Mouse (Mus musculus) adrenal gland, adult 2 months (tissue): ENCODE results near the gene Kndc1. TPM values are rescaled to one million over a fixed set of nuclear protein-coding genes. Genes with fewer than 3 reads are reported as not detected.

Source experiments
- DNase-seq: peaks from one replicate; pipeline ENCODE4 v3.0.0; 2021
- polyA plus RNA-seq: library from polyadenylated mRNA; depleted of rRNA; stranded (reverse); fragments of >200 nt; gene quantifications from 2 replicates; pipeline ENCODE4 v1.2.3, GENCODE M21; 2012
- total RNA-seq, 2 experiments: library from RNA; stranded (reverse); gene quantifications; 2 replicates each; pipeline ENCODE4 v1.2.3; 2021

Gene Kndc1
- total and polyA plus RNA-seq, 3 experiments, result 0.53 to 0.66 (median 0.59) TPM

- DNase-seq, result no peak
These were observed 10.8 kb downstream of the Kndc1 start for GRCm38 (mm10) chr7:139905261-139905660.

DNA sequence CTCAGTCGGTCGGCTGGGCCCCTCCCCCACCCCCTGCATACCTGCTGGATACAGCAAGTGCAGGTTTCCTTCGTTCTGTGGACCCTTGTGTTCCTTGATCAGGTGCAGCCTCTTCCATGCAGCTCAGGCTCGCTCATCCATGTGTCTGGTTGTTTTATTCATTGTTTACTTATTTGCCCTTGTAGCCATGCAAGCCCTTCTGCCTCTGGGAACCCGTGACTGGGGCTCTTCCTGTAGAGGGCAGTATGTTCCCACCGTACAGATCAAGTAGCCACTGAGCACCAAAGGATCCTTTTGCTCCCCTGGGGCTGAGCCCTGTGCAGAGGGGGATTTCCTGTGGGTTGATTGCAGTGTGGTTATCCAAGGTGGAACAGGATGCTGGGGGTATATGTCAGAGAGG lies 11.2 kb downstream of the Kndc1 start:
- peak; percentile 45 for DNase-seq

- DNase-seq, result no peak
These were observed 13.7 kb downstream of the Kndc1 start for GRCm38 (mm10) chr7:139908176-139908575.

DNA sequence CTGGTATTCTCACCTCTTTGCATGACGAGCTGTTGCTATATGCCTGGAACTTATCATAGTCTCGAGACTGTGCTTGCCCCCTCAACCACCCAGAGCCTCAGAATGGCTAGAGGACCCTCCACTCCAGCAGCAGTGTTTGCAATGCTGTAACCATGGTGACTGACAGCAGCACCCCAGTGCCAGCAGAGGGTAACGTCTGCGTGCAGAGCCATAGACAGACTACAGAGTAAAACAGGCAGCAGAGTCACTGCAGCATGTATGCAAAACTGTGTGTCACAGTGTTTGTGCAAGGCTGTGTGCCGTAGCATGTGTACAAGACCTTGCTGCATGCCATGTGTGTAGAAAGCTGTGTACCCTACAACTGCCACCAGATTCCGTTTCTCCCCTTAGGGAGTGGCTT lies 15.0 kb downstream of the Kndc1 start:
- DNase-seq, result no peak

DNA sequence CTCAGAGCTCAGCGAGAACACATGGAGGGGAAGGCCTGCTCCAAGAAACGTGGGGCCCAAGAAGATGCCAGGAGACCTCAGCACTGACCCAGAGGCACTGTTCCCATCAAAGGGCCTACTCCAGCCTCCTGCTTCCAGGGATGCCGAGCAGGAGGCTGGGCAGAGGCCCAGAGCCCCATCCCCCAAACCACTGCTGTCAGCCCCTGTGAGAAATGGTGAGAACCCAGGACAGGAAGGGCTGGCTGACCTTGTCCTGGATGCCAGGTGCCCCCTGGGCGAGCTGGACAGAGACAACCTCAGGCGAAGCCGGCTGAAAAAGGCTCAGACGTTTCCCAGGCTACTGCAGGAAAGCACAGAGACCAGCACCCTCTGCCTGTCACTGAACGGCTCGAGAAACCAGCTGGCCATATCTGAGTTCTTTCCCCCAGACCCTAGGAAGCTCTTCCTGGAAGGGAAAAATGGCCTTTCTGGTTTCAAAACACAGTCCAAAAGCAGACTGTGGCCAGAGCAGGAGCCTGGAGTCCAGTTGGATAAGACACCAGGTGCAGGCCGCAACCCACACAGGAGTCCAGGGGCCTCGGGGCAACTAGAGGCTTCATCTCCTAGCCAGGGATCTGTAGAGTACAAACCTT lies 15.8 kb downstream of the Kndc1 start:
- DNase-seq, result no peak

DNA sequence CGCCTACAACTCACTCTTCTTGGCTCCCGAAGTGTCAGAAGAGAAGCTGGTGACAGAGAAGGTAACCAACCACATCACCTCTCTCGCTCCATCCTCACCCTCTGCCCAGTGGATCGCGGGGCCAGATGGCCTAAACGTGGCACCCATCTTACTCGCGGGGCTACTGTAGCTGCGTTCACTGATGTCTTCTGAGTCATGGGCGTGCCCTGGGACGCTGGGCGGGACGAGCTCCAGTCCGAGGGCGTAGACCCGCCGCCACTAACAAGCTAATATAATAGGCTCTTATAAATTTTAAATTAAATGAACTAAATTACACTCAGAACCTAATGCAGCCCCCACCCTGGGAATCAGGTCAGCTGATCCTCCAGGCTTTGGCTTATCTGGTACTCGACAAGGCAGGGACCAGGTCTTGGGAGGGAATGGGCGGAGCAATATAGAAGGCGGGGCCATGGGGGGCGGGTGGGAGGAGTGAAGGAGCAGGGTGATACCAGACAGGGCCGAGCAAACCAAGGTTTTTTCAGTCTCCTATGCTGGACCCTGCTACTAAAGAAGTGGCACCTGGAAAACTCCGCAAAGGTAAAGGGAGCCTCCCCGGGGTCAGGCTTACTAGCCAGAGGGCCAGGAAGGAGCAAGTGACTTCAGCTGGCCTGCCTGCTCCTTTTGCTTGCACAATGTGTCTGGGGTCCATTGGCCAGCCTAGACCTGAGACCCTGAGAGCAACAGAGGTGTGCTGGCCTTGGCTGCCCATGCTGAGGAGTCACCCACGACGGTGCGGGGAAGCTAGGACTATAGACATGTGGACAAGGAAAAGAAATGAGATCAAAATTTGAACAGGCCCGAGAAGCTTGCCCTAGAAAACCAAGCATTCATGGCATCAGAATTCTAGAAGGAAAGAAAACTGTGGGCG lies 19.9 kb downstream of the Kndc1 start:
- DNase-seq, result peak; percentile 15

- DNase-seq, result no peak
These were observed 21.3 kb downstream of the Kndc1 start for GRCm38 (mm10) chr7:139915646-139916257.

- DNase-seq, result no peak
These were observed 21.8 kb downstream of the Kndc1 start for GRCm38 (mm10) chr7:139916345-139916744.

DNA sequence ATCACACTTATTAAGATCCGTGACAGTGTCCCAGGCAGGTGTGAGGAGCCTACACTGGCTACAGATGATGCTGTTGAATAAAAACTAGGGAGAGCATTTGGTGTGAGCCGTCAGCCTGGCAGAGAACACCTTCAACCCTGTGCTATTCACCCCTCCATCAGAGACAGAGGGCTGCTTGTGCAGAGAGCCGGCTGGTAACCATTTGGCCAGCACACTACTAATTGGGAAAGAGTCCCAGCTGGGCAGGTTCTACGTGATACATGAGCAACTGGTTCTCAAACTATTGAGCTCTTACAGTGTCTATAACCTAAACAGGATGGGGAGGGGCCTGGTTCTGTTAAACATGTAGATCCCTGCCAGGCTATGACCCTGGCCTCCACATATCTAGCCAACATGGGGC lies 23.8 kb downstream of the Kndc1 start:
- no peak for DNase-seq

GRCm38 (mm10) chr7:139930732-139931131 lies 36.2 kb downstream of the Kndc1 start:
- peak; percentile 51 for DNase-seq

DNA sequence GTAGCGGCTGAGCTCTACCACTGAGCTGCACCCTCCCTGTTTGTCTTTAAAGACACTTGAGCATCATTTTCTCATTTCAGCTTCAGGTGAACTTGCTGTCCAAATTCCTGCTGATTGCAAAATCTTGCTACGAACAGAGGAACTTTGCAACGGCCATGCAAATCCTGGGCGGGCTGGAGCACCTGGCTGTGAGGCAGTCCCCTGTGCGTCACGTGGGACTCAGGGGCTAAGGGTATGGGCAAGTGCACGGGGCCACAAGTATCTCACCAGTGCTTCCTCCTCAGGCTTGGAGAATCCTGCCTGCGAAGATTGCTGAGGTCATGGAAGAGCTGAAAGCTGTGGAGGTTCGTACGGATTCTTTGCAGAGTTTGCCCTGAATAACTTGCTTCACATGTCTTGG lies 42.2 kb downstream of the Kndc1 start:
- DNase-seq, result no peak

DNA sequence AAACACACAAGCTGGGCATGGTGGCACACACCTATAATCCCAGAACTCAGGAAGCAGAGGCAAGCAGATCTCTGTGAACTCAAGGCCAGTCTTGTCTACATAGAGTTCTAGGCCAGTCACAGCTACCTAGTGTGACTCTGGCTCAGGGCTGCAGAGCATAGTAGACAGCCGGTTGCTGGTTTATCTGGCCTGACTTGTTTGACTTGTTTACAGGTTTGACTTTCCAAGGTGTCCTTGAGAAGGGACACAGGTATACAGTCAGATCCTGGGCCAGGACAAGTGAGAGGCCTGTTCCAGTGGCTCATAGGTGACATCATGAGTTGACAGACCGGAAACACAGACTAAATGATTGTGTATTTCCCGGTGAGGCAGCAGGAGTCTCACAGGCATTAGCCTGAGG lies 42.6 kb downstream of the Kndc1 start:
- no peak for DNase-seq

DNA sequence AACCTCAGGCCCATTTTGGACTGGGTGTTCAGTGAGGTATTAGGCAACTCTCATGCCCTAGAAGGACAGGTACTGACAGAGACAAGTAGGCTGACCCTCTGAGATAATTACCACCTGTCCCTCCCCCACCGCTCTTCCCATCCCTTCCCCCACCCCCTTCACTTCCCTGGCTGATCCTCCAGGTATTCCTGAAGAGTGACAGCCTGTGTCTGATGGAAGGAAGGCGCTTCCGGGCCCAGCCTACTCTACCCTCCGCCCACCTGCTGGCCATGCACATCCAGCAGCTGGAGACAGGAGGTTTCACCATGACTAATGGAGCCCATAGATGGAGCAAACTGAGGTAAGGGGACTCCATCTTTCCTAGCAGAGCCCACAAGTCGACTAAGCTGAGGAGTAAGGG lies 43.3 kb downstream of the Kndc1 start:
- DNase-seq, result no peak

GRCm38 (mm10) chr7:139940476-139941209 lies 46.1 kb downstream of the Kndc1 start:
- no peak for DNase-seq

DNA sequence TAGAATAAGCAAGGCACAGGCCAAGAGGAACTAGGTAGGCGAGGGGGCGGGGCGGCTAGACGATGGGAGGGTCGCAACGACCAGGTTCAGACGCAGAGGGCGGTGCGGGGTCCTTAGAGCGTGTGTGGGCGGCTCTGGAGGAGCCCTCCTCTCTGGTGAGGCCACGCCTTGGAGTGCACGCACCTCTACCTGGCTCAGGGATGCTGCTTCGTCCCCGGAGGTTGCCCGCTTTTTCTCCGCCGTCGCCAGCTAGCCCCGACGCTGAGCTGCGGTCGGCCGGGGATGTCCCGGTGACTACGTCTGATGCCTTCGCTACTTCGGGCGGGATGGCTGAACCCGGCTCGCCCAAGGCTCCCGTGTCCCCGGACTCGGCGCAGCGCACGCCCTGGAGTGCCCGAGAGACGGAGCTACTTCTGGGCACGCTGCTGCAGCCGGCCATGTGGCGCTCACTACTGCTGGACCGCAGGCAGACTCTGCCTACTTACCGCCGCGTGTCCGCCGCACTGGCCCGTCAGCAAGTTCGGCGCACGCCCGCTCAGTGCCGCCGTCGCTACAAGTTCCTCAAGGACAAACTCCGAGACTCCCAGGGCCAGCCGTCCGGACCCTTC lies 49.3 kb downstream of the Kndc1 start, which contains the start of gene Utf1:
Gene Utf1, plus strand, starts transcription at position 116 of the 608 bp plus-strand sequence.
- DNase-seq, result peak; percentile 67

DNA sequence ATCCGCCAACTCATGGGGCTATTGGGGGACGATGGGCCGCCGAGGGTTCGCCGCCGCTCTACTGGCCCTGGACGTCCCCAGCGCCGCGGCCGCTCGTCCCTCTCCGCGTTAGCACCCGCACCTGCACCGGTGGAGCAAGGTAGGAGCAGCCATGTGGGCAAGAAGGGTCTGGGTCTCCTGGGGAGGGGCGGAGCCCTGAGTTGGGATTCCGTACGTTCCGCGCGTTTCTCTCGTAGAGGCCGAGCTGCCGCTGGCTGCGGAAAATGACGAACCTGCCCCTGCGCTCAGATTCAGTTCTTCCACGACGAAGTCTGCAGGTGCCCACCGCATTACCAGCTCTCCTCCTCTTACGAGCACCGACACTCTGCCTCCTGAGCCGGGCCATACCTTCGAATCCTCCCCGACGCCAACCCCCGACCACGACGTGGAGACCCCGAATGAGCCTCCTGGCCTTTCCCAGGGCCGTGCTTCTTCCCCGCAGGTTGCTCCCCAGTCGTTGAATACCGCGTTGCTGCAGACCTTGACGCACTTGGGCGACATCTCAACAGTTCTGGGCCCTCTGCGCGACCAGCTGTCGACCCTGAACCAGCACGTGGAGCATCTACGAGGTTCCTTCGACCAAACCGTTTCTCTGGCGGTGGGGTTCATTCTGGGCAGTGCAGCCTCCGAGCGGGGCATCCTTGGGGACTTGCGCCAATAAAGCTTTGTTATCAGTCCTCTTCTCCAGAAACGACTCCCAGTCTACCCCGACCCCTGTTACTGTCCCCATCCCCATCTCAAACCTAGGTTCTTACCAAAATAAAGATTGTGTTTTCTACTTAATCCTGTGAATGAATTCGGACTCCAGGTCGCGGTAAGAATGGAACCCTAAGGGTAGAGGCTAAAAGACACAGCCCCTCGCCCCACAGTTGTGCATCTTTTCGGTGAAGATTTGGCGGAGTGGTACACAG lies 50.1 kb downstream of the Kndc1 start:
- DNase-seq, result no peak

DNA sequence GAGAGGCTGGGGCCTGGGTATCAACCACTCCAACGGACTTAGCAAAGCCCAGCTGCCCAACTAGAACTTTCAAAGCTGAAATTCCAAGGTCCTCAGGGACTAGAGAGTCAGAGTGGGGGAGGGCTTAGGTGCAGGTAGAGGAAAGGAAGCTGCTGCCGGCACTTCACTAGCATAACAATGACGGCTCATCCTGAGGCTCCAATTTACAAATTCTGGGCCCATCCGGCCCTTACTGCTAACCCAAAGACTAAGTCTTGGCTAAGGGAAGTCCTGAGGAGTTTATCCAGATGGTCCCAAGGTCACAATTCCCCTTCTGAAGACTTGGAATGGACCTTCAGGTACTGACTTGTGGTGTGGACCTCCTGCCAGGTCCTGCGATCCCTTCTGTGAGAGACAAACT lies 51.0 kb downstream of the Kndc1 start:
- DNase-seq, result no peak

- DNase-seq, result no peak
These were observed 51.5 kb downstream of the Kndc1 start for GRCm38 (mm10) chr7:139946032-139946431.

GRCm38 (mm10) chr7:139949893-139950282 lies 55.4 kb downstream of the Kndc1 start:
- peak; percentile 69 for DNase-seq

- peak; percentile 79 for DNase-seq
These were observed 55.9 kb downstream of the Kndc1 start for GRCm38 (mm10) chr7:139950283-139950971.
